Mouse (Mus musculus): Measurements from ENCODE around the gene Prdm16.

The Prdm16 gene

GRCm38 (mm10) chr4:154478933-154479613 lies 157.6 kb downstream of the Prdm16 start:
- DNase-seq (ENCODE audit: low spot score): no peak

DNA sequence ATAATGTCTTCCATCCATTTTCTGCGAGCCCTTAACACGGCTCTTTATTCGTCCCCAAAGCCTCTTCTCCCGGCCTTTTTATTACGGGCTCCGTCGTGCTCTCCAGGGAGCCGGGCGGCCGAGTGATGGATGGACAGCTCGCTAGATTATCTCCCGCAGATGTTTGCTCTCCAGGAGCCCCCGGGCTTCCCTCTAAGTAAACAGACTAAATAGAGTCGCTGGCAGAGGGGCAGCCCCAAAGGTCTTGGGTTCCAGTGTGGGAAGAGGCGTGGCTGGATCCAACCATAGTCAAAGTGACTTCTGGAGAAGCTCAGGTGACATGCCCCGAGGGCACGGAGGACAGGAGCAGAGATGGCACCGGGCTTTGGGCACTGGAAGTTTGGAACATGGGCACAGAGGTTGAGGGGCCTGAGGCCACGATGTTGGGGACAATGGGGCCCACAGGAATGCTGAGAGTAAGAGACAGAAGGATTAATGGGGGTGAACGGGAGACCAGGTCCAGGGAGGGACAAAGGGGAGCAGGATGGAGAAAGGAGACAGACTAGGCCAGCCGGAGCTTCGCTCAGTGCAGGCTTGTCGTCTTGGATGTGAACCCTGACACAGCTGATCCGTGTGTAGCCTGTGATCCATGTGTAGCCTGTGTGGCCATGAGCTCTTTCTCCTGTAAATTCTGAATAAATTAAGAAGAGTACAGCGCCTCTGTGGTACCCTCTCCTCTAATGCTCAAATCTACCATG lies 162.9 kb downstream of the Prdm16 start:
- peak; percentile 66 for DNase-seq (ENCODE audit: low spot score)

- DNase-seq (ENCODE audit: low spot score): peak; percentile 64
These were observed 164.1 kb downstream of the Prdm16 start for GRCm38 (mm10) chr4:154472569-154472968.

GRCm38 (mm10) chr4:154471447-154472101 lies 165.1 kb downstream of the Prdm16 start:
- peak; percentile 89 for DNase-seq (ENCODE audit: low spot score)

DNA sequence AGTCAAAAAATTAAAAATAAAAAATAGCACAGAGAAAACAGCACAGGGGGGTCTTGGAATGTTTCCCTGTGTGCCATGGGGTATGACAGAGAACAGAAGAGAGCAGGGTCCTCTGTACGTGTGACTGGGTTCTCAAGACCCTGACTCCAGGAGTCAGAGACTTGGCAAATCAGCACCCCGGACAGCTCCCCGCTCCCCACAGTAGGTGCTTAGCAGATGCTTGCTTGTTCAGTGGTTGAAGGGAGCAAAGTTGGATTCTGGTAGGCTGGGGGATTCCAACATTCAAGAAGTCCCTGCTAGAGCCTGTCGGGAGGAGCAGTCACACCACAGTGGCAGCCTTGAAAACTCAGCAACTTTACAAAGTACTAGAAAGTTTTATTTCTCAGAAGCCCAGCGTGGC lies 170.4 kb downstream of the Prdm16 start:
- DNase-seq (ENCODE audit: low spot score): peak; percentile 69

- no peak for DNase-seq (ENCODE audit: low spot score)
These were observed 171.6 kb downstream of the Prdm16 start for GRCm38 (mm10) chr4:154465123-154465522.

DNA sequence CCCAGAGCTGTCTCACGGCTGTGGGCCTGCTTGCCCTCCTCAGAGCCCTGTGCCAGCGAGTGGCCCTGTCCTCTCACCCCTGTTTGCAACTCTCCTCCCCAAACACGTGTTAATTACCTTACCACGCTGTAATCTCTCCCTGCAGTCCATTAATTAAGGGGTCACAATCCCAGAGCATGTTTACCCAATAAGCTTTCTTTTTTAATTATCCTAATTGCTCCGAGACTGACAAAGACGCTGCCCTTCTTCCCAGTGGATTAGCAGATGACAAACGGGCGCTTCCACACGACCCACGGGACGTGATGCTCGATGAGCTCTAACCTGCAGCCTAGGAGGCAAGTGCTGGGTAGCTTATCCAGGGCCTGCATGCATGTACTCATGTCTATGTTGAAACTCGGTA lies 176.7 kb downstream of the Prdm16 start:
- no peak for DNase-seq (ENCODE audit: low spot score)

- no peak for DNase-seq (ENCODE audit: low spot score)
These were observed 178.9 kb downstream of the Prdm16 start for GRCm38 (mm10) chr4:154457756-154458155.

- no peak for DNase-seq (ENCODE audit: low spot score)
These were observed 180.3 kb downstream of the Prdm16 start for GRCm38 (mm10) chr4:154456265-154456822.

GRCm38 (mm10) chr4:154450441-154450840 lies 186.2 kb downstream of the Prdm16 start:
- no peak for DNase-seq (ENCODE audit: low spot score)

DNA sequence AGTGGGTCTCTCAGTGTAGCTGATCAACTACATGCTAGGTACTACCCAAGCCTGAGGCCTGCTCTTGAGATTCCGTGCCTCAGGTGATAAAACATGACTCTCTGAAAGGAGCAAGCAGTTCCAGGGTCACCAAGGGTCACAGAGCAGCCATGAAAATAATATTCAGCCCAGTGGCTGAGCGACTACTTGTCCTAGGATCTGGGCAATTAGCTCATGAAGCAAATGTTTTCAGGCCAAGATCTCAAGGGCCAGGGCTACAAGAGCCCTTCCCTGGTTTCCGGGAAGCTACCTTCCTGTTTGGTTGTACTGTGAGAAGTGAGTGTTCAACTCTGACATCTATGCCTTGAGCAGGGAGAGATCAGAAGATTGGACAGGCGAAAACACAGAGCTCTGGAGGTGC lies 186.6 kb downstream of the Prdm16 start:
- no peak for DNase-seq (ENCODE audit: low spot score)

DNA sequence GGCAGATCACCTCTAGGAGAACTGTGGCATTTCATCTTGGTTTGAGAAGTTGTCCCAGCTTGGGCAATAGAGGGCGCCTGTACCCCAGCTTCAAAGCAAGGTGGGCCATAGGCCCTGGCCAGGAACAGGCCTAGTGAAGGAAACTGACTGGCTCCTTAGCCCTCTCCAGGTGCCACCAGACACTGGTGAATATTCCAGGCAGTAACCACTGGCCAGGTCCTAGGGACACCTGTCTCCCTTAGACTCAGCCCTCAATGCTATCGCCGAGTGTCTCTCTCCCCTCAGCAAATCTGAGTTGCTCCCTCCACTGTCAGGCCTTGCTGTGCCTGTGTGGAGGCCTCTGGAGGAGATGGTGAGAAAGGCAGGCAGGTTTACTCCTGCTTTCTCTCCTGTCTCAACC lies 187.3 kb downstream of the Prdm16 start:
- peak; percentile 66 for DNase-seq (ENCODE audit: low spot score)

GRCm38 (mm10) chr4:154445721-154446120 lies 191.0 kb downstream of the Prdm16 start:
- no peak for DNase-seq (ENCODE audit: low spot score)

- DNase-seq (ENCODE audit: low spot score): no peak
These were observed 193.9 kb downstream of the Prdm16 start for GRCm38 (mm10) chr4:154442645-154443304.

- DNase-seq (ENCODE audit: low spot score): no peak
These were observed 197.1 kb downstream of the Prdm16 start for GRCm38 (mm10) chr4:154439455-154440052.

DNA sequence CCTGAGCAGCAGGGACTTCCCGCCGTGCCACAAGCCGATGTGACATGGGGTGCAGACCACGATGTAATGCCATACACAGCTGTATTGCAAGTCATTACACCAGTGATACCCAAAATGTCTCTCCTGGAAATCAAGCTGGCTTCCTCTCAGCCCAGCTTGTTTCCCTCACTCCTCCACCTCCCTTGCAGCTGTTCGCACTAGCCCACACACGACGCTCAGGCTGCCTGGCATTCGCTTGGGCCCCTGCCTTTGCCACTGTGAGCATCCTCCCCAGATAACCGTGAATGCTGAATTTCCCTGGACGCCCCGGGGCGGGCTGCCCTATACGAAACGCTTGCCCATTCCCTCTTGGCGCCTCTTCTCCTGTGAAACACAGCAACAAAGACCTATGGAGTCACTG lies 198.1 kb downstream of the Prdm16 start:
- DNase-seq (ENCODE audit: low spot score): no peak

- DNase-seq (ENCODE audit: low spot score): no peak
These were observed 206.9 kb downstream of the Prdm16 start for GRCm38 (mm10) chr4:154429770-154430169.

GRCm38 (mm10) chr4:154426901-154427300 lies 209.8 kb downstream of the Prdm16 start:
- DNase-seq (ENCODE audit: low spot score): peak; percentile 46

DNA sequence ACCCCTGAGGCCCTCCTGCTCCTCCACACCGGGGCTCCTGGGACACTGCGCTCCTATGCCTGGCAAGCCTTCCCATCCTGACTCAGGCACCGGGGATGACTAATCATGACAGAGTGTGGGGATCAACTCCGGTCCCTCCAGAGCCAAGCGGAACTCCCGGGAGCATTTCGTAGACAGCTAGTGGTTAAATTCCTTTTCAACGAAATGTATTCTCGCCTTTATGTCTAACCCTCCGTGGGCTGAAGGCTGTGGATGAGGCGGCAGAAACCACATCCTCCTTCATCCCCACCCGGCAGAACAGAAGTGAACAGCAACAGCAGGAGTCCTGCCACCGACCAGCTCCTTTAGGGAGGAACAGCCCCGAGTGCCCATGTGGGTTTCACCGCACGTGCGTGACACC lies 211.4 kb downstream of the Prdm16 start:
- no peak for DNase-seq (ENCODE audit: low spot score)

GRCm38 (mm10) chr4:154424681-154425080 lies 212.0 kb downstream of the Prdm16 start:
- peak; percentile 35 for DNase-seq (ENCODE audit: low spot score)

GRCm38 (mm10) chr4:154422431-154422913 lies 214.2 kb downstream of the Prdm16 start:
- DNase-seq (ENCODE audit: low spot score): peak; percentile 65

GRCm38 (mm10) chr4:154420749-154421148 lies 215.9 kb downstream of the Prdm16 start:
- no peak for DNase-seq (ENCODE audit: low spot score)
